Mouse (Mus musculus): ENCODE measurements around the gene Dst. TPM values are rescaled to one million over a fixed set of nuclear protein-coding genes. Genes with fewer than 3 reads are reported as not detected.

Dst gene
- polyA plus RNA-seq, 1 experiment from 2014 or later: 11.3 TPM

- Histone ChIP-seq H3K36me3 (replicated peaks) (no peaks in the 10 kb centered on the region), H3K27me3 (ENCODE audit: poor library complexity, severe bottlenecking) (no peaks in the 10 kb centered on the region), H3K9me3 (no peaks in the 10 kb centered on the region), H3K27ac (no peak overlapping the region; the same call in 1 of the 2 replicates), H3K4me1 (peaks cover 46% of the 10 kb centered on the region), H3K4me3 (no peak overlapping the region)
- 67% methylated on average over 9 of the region's 9 CpGs for WGBS
- DNase-seq (ENCODE audit: extremely low spot score, low spot score): no peak
These were observed 235.0 kb downstream of the Dst start for GRCm38 (mm10) chr1:34142951-34143580.

GRCm38 (mm10) chr1:34144826-34145225, 236.8 kb downstream of the Dst start:
- no peak for DNase-seq (ENCODE audit: extremely low spot score, low spot score)
- Histone ChIP-seq H3K9me3 (no peaks in the 10 kb centered on the region), H3K27me3 (ENCODE audit: poor library complexity, severe bottlenecking) (no peaks in the 10 kb centered on the region), H3K27ac (no peak overlapping the region), H3K4me3 (no peak overlapping the region), H3K4me1 (peaks cover 31% of the 10 kb centered on the region), H3K36me3 (replicated peaks) (no peaks in the 10 kb centered on the region)
- WGBS: 89% methylated on average over 7 of the region's 7 CpGs

- 96% methylated on average over 11 of the region's 11 CpGs for WGBS
- DNase-seq (ENCODE audit: extremely low spot score, low spot score): no peak
- Histone ChIP-seq H3K36me3 (replicated peaks) (0 out of 2 replicates have a peak, but pooled peaks cover 2% of the 10 kb centered on the region), H3K4me1 (peaks cover 33% of the 10 kb centered on the region), H3K27me3 (ENCODE audit: poor library complexity, severe bottlenecking) (no peaks in the 10 kb centered on the region), H3K9me3 (no peaks in the 10 kb centered on the region), H3K27ac (0 out of 2 replicates have a peak overlapping the region, but pooled peaks have one; percentile 20), H3K4me3 (no peak overlapping the region)
These were observed 240.0 kb downstream of the Dst start for GRCm38 (mm10) chr1:34148039-34148438.

- no peak for DNase-seq (ENCODE audit: extremely low spot score, low spot score)
- Histone ChIP-seq H3K9me3 (no peaks in the 10 kb centered on the region), H3K27ac (peak overlapping the region; percentile 75), H3K27me3 (ENCODE audit: poor library complexity, severe bottlenecking) (no peaks in the 10 kb centered on the region), H3K4me1 (peaks cover 20% of the 10 kb centered on the region; the same call in 1 of the 2 replicates), H3K4me3 (no peak overlapping the region), H3K36me3 (replicated peaks) (0 out of 2 replicates have a peak, but pooled peaks cover 2% of the 10 kb centered on the region)
- 47% methylated on average over 10 of the region's 10 CpGs for WGBS
These were observed 242.5 kb downstream of the Dst start for GRCm38 (mm10) chr1:34150416-34151093.

GRCm38 (mm10) chr1:34152683-34153082, 244.7 kb downstream of the Dst start:
- Histone ChIP-seq H3K36me3 (replicated peaks) (0 out of 2 replicates have a peak, but pooled peaks cover 2% of the 10 kb centered on the region), H3K27ac (no peak overlapping the region), H3K4me1 (peaks cover 16% of the 10 kb centered on the region; the same call in 1 of the 2 replicates), H3K9me3 (no peaks in the 10 kb centered on the region), H3K27me3 (ENCODE audit: poor library complexity, severe bottlenecking) (no peaks in the 10 kb centered on the region), H3K4me3 (no peak overlapping the region)
- DNase-seq (ENCODE audit: extremely low spot score, low spot score): no peak
- 95% methylated on average over 5 of the region's 5 CpGs for WGBS

GRCm38 (mm10) chr1:34156058-34156457, 248.0 kb downstream of the Dst start:
- 92% methylated on average over 7 of the region's 7 CpGs for WGBS

GRCm38 (mm10) chr1:34157702-34158101, 249.7 kb downstream of the Dst start:
- WGBS: 88% methylated on average over 10 of the region's 10 CpGs

More at GRCm38 (mm10) chr1:34156058-34156457, 248.0 kb downstream of the Dst start:
- no peaks in the 10 kb centered on the region for H3K9me3 ChIP-seq
- no peaks in the 10 kb centered on the region for H3K27me3 ChIP-seq (ENCODE audit: poor library complexity, severe bottlenecking)
- no peak for DNase-seq (ENCODE audit: extremely low spot score, low spot score)
- no peak overlapping the region for H3K4me3 ChIP-seq
- no peak overlapping the region for H3K27ac ChIP-seq
- 0 out of 2 replicates have a peak, but pooled peaks cover 2% of the 10 kb centered on the region for H3K36me3 ChIP-seq (replicated peaks)
- H3K4me1 ChIP-seq: peaks cover 15% of the 10 kb centered on the region; the same call in 1 of the 2 replicates

GRCm38 (mm10) chr1:34158822-34159221, 250.8 kb downstream of the Dst start:
- WGBS: 74% methylated on average over 11 of the region's 11 CpGs
- Histone ChIP-seq H3K36me3 (replicated peaks) (peaks cover 4% of the 10 kb centered on the region; the same call in 1 of the 2 replicates), H3K4me1 (peaks cover 10% of the 10 kb centered on the region; the same call in 1 of the 2 replicates), H3K9me3 (no peaks in the 10 kb centered on the region), H3K27me3 (ENCODE audit: poor library complexity, severe bottlenecking) (no peaks in the 10 kb centered on the region), H3K4me3 (no peak overlapping the region), H3K27ac (no peak overlapping the region)
- DNase-seq (ENCODE audit: extremely low spot score, low spot score): no peak

More at GRCm38 (mm10) chr1:34157702-34158101, 249.7 kb downstream of the Dst start:
- Histone ChIP-seq H3K4me3 (no peak overlapping the region), H3K9me3 (no peaks in the 10 kb centered on the region), H3K36me3 (replicated peaks) (peaks cover 6% of the 10 kb centered on the region; the same call in 1 of the 2 replicates), H3K27me3 (ENCODE audit: poor library complexity, severe bottlenecking) (no peaks in the 10 kb centered on the region), H3K27ac (no peak overlapping the region), H3K4me1 (peaks cover 10% of the 10 kb centered on the region; the same call in 1 of the 2 replicates)
- no peak for DNase-seq (ENCODE audit: extremely low spot score, low spot score)

GRCm38 (mm10) chr1:34159898-34160297, 251.9 kb downstream of the Dst start:
- 90% methylated on average over 7 of the region's 7 CpGs for WGBS
- H3K27ac ChIP-seq: no peak overlapping the region
- H3K4me1 ChIP-seq: peaks cover 10% of the 10 kb centered on the region; the same call in 1 of the 2 replicates
- H3K36me3 ChIP-seq (replicated peaks): peaks cover 4% of the 10 kb centered on the region; the same call in 1 of the 2 replicates
- DNase-seq (ENCODE audit: extremely low spot score, low spot score): no peak
- H3K9me3 ChIP-seq: no peaks in the 10 kb centered on the region
- no peaks in the 10 kb centered on the region for H3K27me3 ChIP-seq (ENCODE audit: poor library complexity, severe bottlenecking)
- no peak overlapping the region for H3K4me3 ChIP-seq

- peak; percentile 68 for DNase-seq (ENCODE audit: extremely low spot score, low spot score)
- Histone ChIP-seq H3K4me1 (no peaks in the 10 kb centered on the region), H3K27me3 (ENCODE audit: poor library complexity, severe bottlenecking) (no peaks in the 10 kb centered on the region), H3K27ac (no peak overlapping the region), H3K36me3 (replicated peaks) (peaks cover 36% of the 10 kb centered on the region), H3K4me3 (no peak overlapping the region), H3K9me3 (no peaks in the 10 kb centered on the region)
- 70% methylated on average over 14 of the region's 14 CpGs for WGBS
These were observed 256.7 kb downstream of the Dst start for GRCm38 (mm10) chr1:34164616-34165295.

- no peaks in the 10 kb centered on the region for H3K9me3 ChIP-seq
- no peak overlapping the region for H3K27ac ChIP-seq
- no peak overlapping the region for H3K4me3 ChIP-seq
- 97% methylated on average over 4 of the region's 4 CpGs for WGBS
- H3K4me1 ChIP-seq: no peaks in the 10 kb centered on the region
- no peaks in the 10 kb centered on the region for H3K27me3 ChIP-seq (ENCODE audit: poor library complexity, severe bottlenecking)
- no peak for DNase-seq (ENCODE audit: extremely low spot score, low spot score)
- H3K36me3 ChIP-seq (replicated peaks): peaks cover 48% of the 10 kb centered on the region
These were observed 257.9 kb downstream of the Dst start for GRCm38 (mm10) chr1:34165926-34166325.

- Histone ChIP-seq H3K4me1 (no peaks in the 10 kb centered on the region), H3K27ac (no peak overlapping the region), H3K4me3 (no peak overlapping the region), H3K36me3 (replicated peaks) (peaks cover 57% of the 10 kb centered on the region), H3K9me3 (no peaks in the 10 kb centered on the region), H3K27me3 (ENCODE audit: poor library complexity, severe bottlenecking) (no peaks in the 10 kb centered on the region)
- no peak for DNase-seq (ENCODE audit: extremely low spot score, low spot score)
- 93% methylated on average over 19 of the region's 19 CpGs for WGBS
These were observed 259.4 kb downstream of the Dst start for GRCm38 (mm10) chr1:34167151-34168057.
